In genomic region chr5:132410338-132410852, GRCm38 (mm10) we compare ENCODE assay signal across 25 mouse cellular contexts.
A peak's percentile ranks its signal among the peaks of the same experiment; 100 is the strongest.
DNase-seq lines count a peak whose midpoint lies in the region; ATAC-seq and TF ChIP-seq lines count a peak whose summit lies in the region.
"Had no signal": no experiment of that assay in that cellular context is flagged by ENCODE, and none has a peak within 500 bp of the region (broad histone marks: within the 10 kb centered on the region; RNA-seq: fewer than 3 reads in every experiment).

No protein-coding gene starts in this region.

- no peaks in the 10 kb centered on the region for H3K9me3 ChIP-seq in forebrain, embryonic 11.5 days (ENCODE audit: control insufficient read depth, low read length)
- no peaks in the 10 kb centered on the region for H3K9me3 ChIP-seq in forebrain, postnatal 0 days (ENCODE audit: low read length)
- no peaks in the 10 kb centered on the region for H3K9me3 ChIP-seq in neural tube, embryonic 13.5 days
- H3K9me3 ChIP-seq in neural tube, embryonic 15.5 days (replicated peaks): no peaks in the 10 kb centered on the region
- no peaks in the 10 kb centered on the region for H3K9me3 ChIP-seq in hindbrain, embryonic 13.5 days
- H3K9me3 ChIP-seq: embryonic facial prominence, embryonic 15.5 days; heart, embryonic 10.5 days; limb, embryonic 13.5 days; lung, embryonic 15.5 days; neural tube, embryonic 12.5 days; stomach, embryonic 15.5 days had no signal

- no peak for ATAC-seq in forebrain, embryonic 11.5 days (replicated peaks; ENCODE audit: low FRiP score)
- no peak for ATAC-seq in forebrain, postnatal 0 days
- ATAC-seq in neural tube, embryonic 13.5 days (ENCODE audit: low read depth): no peak
- no peak for ATAC-seq in neural tube, embryonic 15.5 days (ENCODE audit: low FRiP score)
- no peak for ATAC-seq in hindbrain, embryonic 13.5 days (ENCODE audit: low FRiP score)

- no peak for DNase-seq in forebrain, embryonic 11.5 days (ENCODE audit: low spot score)
- no peak for DNase-seq in forebrain, postnatal 0 days
- no peak for DNase-seq in heart, postnatal 14 days
- DNase-seq in spleen, postnatal 4 days (ENCODE audit: low spot score in 2 of 2): no peak
- DNase-seq: adrenal gland, postnatal 36 days; B cell, adult 2 months; cerebellum, adult 2 months; gastrocnemius, adult 2 months; kidney, adult 11 months; kidney, postnatal 10 days; layer of hippocampus, postnatal 36 days; right cerebral cortex, postnatal 25 days; thymus, adult 18-20 months had no signal

- WGBS in forebrain, embryonic 11.5 days: 35% methylated on average over 4 of the region's 4 CpGs
- 32% methylated on average over 4 of the region's 4 CpGs for WGBS in forebrain, postnatal 0 days
- WGBS in neural tube, embryonic 13.5 days: 29% methylated on average over 4 of the region's 4 CpGs
- 25% methylated on average over 4 of the region's 4 CpGs for WGBS in neural tube, embryonic 15.5 days
- 37% methylated on average over 4 of the region's 4 CpGs for WGBS in hindbrain, embryonic 13.5 days

- TF ChIP-seq CTCF in forebrain, postnatal 0 days (IDR thresholded peaks at IDR 0.05; ENCODE audit: low read depth): no peak

- intact Hi-C loops in heart, postnatal 14 days (cut with DNase I): no loop called here

- H3K27ac ChIP-seq in forebrain, embryonic 11.5 days (ENCODE audit: low read depth, low read length): peak overlapping the region; percentile 18; the same call in 1 of the 2 replicates
- H3K27ac ChIP-seq in forebrain, postnatal 0 days (ENCODE audit: low read depth, low read length): no peak overlapping the region
- peak overlapping the region; percentile 6; the same call in 1 of the 2 replicates for H3K27ac ChIP-seq in neural tube, embryonic 13.5 days (replicated peaks)
- no peak overlapping the region for H3K27ac ChIP-seq in neural tube, embryonic 15.5 days (replicated peaks)
- H3K27ac ChIP-seq in hindbrain, embryonic 13.5 days: peak overlapping the region; percentile 49
- H3K27ac ChIP-seq: embryonic facial prominence, embryonic 15.5 days; gastrocnemius, adult 2 months; heart, embryonic 10.5 days; layer of hippocampus, adult 2 months; limb, embryonic 13.5 days; liver, embryonic 14.5 days; lung, embryonic 15.5 days; macrophage; neural tube, embryonic 12.5 days; stomach, embryonic 15.5 days had no signal

- H3K9ac ChIP-seq in forebrain, embryonic 11.5 days (ENCODE audit: low read length): no peak overlapping the region
- no peak overlapping the region for H3K9ac ChIP-seq in forebrain, postnatal 0 days
- 0 out of 2 replicates have a peak overlapping the region, but pooled peaks have one; percentile 5 for H3K9ac ChIP-seq in neural tube, embryonic 13.5 days
- no peak overlapping the region for H3K9ac ChIP-seq in neural tube, embryonic 15.5 days (replicated peaks)
- no peak overlapping the region for H3K9ac ChIP-seq in hindbrain, embryonic 13.5 days
- H3K9ac ChIP-seq: embryonic facial prominence, embryonic 15.5 days; limb, embryonic 13.5 days; liver, embryonic 14.5 days; lung, embryonic 15.5 days; neural tube, embryonic 12.5 days; stomach, embryonic 15.5 days had no signal

- H3K36me3 ChIP-seq in forebrain, embryonic 11.5 days (ENCODE audit: control insufficient read depth, insufficient read depth, low read length): no peaks in the 10 kb centered on the region
- no peaks in the 10 kb centered on the region for H3K36me3 ChIP-seq in forebrain, postnatal 0 days (ENCODE audit: insufficient read depth)
- H3K36me3 ChIP-seq in neural tube, embryonic 13.5 days: no peaks in the 10 kb centered on the region
- H3K36me3 ChIP-seq in neural tube, embryonic 15.5 days: no peaks in the 10 kb centered on the region
- H3K36me3 ChIP-seq in hindbrain, embryonic 13.5 days: no peaks in the 10 kb centered on the region
- H3K36me3 ChIP-seq: embryonic facial prominence, embryonic 15.5 days; heart, embryonic 10.5 days; limb, embryonic 13.5 days; lung, embryonic 15.5 days; neural tube, embryonic 12.5 days; stomach, embryonic 15.5 days had no signal

- H3K27me3 ChIP-seq in forebrain, embryonic 11.5 days (ENCODE audit: control insufficient read depth, insufficient read depth, low read length): no peaks in the 10 kb centered on the region
- H3K27me3 ChIP-seq in forebrain, postnatal 0 days (ENCODE audit: insufficient read depth, low read length): no peaks in the 10 kb centered on the region
- no peaks in the 10 kb centered on the region for H3K27me3 ChIP-seq in neural tube, embryonic 13.5 days
- H3K27me3 ChIP-seq in neural tube, embryonic 15.5 days (replicated peaks): no peaks in the 10 kb centered on the region
- no peaks in the 10 kb centered on the region for H3K27me3 ChIP-seq in hindbrain, embryonic 13.5 days
- H3K27me3 ChIP-seq: embryonic facial prominence, embryonic 15.5 days; limb, embryonic 13.5 days; lung, embryonic 15.5 days; neural tube, embryonic 12.5 days; stomach, embryonic 15.5 days had no signal

- H3K4me3 ChIP-seq in forebrain, embryonic 11.5 days (ENCODE audit: low read depth, low read length): no peak overlapping the region
- H3K4me3 ChIP-seq in forebrain, postnatal 0 days (ENCODE audit: low read depth, low read length): no peak overlapping the region
- H3K4me3 ChIP-seq in neural tube, embryonic 13.5 days: no peak overlapping the region
- no peak overlapping the region for H3K4me3 ChIP-seq in neural tube, embryonic 15.5 days (replicated peaks)
- no peak overlapping the region for H3K4me3 ChIP-seq in hindbrain, embryonic 13.5 days
- H3K4me3 ChIP-seq: embryonic facial prominence, embryonic 15.5 days; gastrocnemius, adult 2 months; heart, embryonic 10.5 days; layer of hippocampus, adult 2 months; limb, embryonic 13.5 days; lung, embryonic 15.5 days; neural tube, embryonic 12.5 days; stomach, embryonic 15.5 days had no signal

- no peak overlapping the region for H3K4me2 ChIP-seq in forebrain, embryonic 11.5 days (ENCODE audit: low read depth, low read length, severe bottlenecking)
- no peak overlapping the region for H3K4me2 ChIP-seq in forebrain, postnatal 0 days (ENCODE audit: low read depth)
- H3K4me2 ChIP-seq in neural tube, embryonic 13.5 days: no peak overlapping the region
- H3K4me2 ChIP-seq in neural tube, embryonic 15.5 days: no peak overlapping the region
- H3K4me2 ChIP-seq in hindbrain, embryonic 13.5 days: no peak overlapping the region
- H3K4me2 ChIP-seq: embryonic facial prominence, embryonic 15.5 days; limb, embryonic 13.5 days; lung, embryonic 15.5 days; neural tube, embryonic 12.5 days; stomach, embryonic 15.5 days had no signal

- peaks cover 16% of the 10 kb centered on the region for H3K4me1 ChIP-seq in forebrain, embryonic 11.5 days (replicated peaks; ENCODE audit: control insufficient read depth, insufficient read depth, low read length)
- H3K4me1 ChIP-seq in forebrain, postnatal 0 days (ENCODE audit: insufficient read depth): peaks cover 4% of the 10 kb centered on the region; the same call in 1 of the 2 replicates
- peaks cover 55% of the 10 kb centered on the region for H3K4me1 ChIP-seq in neural tube, embryonic 13.5 days (replicated peaks)
- H3K4me1 ChIP-seq in neural tube, embryonic 15.5 days: peaks cover 31% of the 10 kb centered on the region
- H3K4me1 ChIP-seq in hindbrain, embryonic 13.5 days (replicated peaks): peaks cover 54% of the 10 kb centered on the region
- H3K4me1 ChIP-seq: stomach, embryonic 15.5 days had no signal

Comparison
In these comparisons a context has a peak if more than half of its experiments do, and no peak if none do; other contexts are left out.
1. H3K27ac ChIP-seq: peak in forebrain, embryonic 11.5 days (single experiment), neural tube, embryonic 13.5 days (single experiment) and hindbrain, embryonic 13.5 days (single experiment); none in forebrain, postnatal 0 days (single experiment) and neural tube, embryonic 15.5 days (single experiment).